Mouse (Mus musculus) midbrain, postnatal 0 days (tissue): ENCODE data around the gene Zfp148. TPM values are rescaled to one million over a fixed set of nuclear protein-coding genes. Genes with fewer than 3 reads are reported as not detected.
"Not testable (repeated sequence)": the region's sequence is repeated elsewhere in the genome, so short reads cannot be mapped to it uniquely, and the experiment has no call there.

Source experiments
- ATAC-seq: fragments of 200-750 bp; cut with Nextera tagmentation; 2 replicates; pipeline ENCODE4 v1.8.0; 2017; ENCODE audit warnings: moderate number of reproducible peaks, mild to moderate bottlenecking, moderate TSS enrichment, moderate library complexity; ENCODE audit not compliant: low FRiP score
- DNase-seq: peaks from one replicate; pipeline ENCODE4 v3.0.0-alpha.2; 2015; ENCODE audit warnings: low spot score
- H3K27ac ChIP-seq: fragments of 300-500 bp; sonication (generic); 2 replicates; pipeline ENCODE4 v1.5.1; 2014; ENCODE audit warnings: low read depth, mild to moderate bottlenecking, low read length, mixed read lengths
- H3K27me3 ChIP-seq: fragments of 300-500 bp; sonication (generic); 2 replicates; pipeline ENCODE4 v1.6.1; 2014; ENCODE audit warnings: low read length, control low read depth, mixed read lengths; ENCODE audit not compliant: insufficient read depth
- H3K36me3 ChIP-seq: fragments of 300-500 bp; sonication (generic); 2 replicates; pipeline ENCODE4 v1.6.1; 2014; ENCODE audit warnings: low read length, control low read depth, mixed read lengths; ENCODE audit not compliant: insufficient read depth
- H3K4me1 ChIP-seq: fragments of 300-500 bp; sonication (generic); 2 replicates; pipeline ENCODE4 v1.6.1; 2014; ENCODE audit warnings: mild to moderate bottlenecking, control low read depth, antibody characterized with exemption, low read length, mixed read lengths; ENCODE audit not compliant: insufficient read depth
- H3K4me2 ChIP-seq: fragments of 300-500 bp; sonication (generic); 2 replicates; pipeline ENCODE4 v1.6.1; 2014; ENCODE audit warnings: low read depth, mild to moderate bottlenecking, low read length, mixed read lengths; ENCODE audit not compliant: poor library complexity, severe bottlenecking
- H3K4me3 ChIP-seq: fragments of 300-500 bp; sonication (generic); 2 replicates; pipeline ENCODE4 v1.5.1; 2014; ENCODE audit warnings: low read depth, mild to moderate bottlenecking, low read length, moderate library complexity
- H3K9ac ChIP-seq: fragments of 300-500 bp; sonication (generic); replicated peaks from 2 replicates; pipeline ENCODE4 v1.6.1; 2014; ENCODE audit warnings: mild to moderate bottlenecking, low read length, moderate library complexity, mixed read lengths; ENCODE audit not compliant: poor library complexity, severe bottlenecking
- H3K9me3 ChIP-seq: fragments of 300-500 bp; sonication (generic); 2 replicates; pipeline ENCODE4 v1.6.1; 2016; ENCODE audit warnings: low read length, control low read depth
- CTCF ChIP-seq: IDR thresholded peaks from 2 replicates; pipeline ENCODE4 v1.5.1; 2016; ENCODE audit warnings: antibody characterized with exemption, mild to moderate bottlenecking
- WGBS: fragments of 180-500 bp; shearing (Covaris S2); extraction: QIAGEN DNeasy Blood & Tissue Kit; methylation state at CpG from one replicate; pipeline ENCODE4 v1.1.7; 2014; 5-methylcytosine and 5-hydroxymethylcytosine counted together
- polyA plus RNA-seq: library from polyadenylated mRNA; unstranded; fragments of >200 nt; fragmentation: Nextera tagmentation; extraction: Ambion mirVana; gene quantifications from 2 replicates; pipeline ENCODE4 v1.2.1, GENCODE M21; 2015
- total RNA-seq: library from RNA; depleted of rRNA; stranded (reverse); fragments of >200 nt; gene quantifications from 2 replicates; pipeline ENCODE4 v1.2.3, GENCODE M21; 2014

Gene Zfp148
- total and polyA plus RNA-seq, 2 experiments from 2014 or later: 29.0 to 44.2 TPM

DNA sequence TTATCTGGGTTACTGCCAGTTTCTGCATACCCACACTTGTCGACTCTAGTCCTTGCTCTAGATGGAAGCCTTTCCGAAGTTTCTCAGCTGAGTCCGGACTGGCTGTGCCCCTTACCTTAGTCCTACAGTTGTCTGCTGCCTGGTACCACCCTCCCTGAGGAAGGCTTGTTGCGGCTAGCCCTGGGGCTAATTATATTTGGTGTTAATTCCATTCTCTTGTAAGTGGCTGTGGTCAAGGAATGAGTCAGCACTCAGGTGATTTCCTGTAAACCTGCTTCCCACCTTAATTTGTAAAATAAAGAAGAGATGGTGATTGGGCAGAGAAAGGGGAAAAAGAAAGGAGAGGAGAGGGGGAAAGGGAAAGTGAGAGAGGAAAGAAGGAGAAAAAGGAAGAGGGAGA, 127.4 kb downstream of the Zfp148 start:
- no peak overlapping the region for H3K9ac ChIP-seq
- H3K4me1 ChIP-seq: no peaks in the 10 kb centered on the region
- DNase-seq: no peak
- H3K4me2 ChIP-seq: no peak overlapping the region
- ATAC-seq: no peak
- TF ChIP-seq CTCF: no peak
- H3K36me3 ChIP-seq: peaks cover 7% of the 10 kb centered on the region; the same call in 1 of the 2 replicates
- H3K27ac ChIP-seq: no peak overlapping the region
- no peaks in the 10 kb centered on the region for H3K27me3 ChIP-seq
- 87% methylated on average over 4 of the region's 4 CpGs for WGBS
- H3K4me3 ChIP-seq: no peak overlapping the region
- no peaks in the 10 kb centered on the region for H3K9me3 ChIP-seq

GRCm38 (mm10) chr16:33509231-33509630, 128.6 kb downstream of the Zfp148 start:
- not testable (repeated sequence) for H3K4me3 ChIP-seq, H3K4me1 ChIP-seq, H3K27ac ChIP-seq, H3K4me2 ChIP-seq, H3K9me3 ChIP-seq, H3K27me3 ChIP-seq, H3K36me3 ChIP-seq, DNase-seq, H3K9ac ChIP-seq, ATAC-seq
- 91% methylated on average over 2 of the region's 2 CpGs for WGBS

- not testable (repeated sequence) for ATAC-seq, H3K27ac ChIP-seq, H3K9ac ChIP-seq, H3K9me3 ChIP-seq, H3K36me3 ChIP-seq, H3K4me2 ChIP-seq, H3K4me3 ChIP-seq, H3K27me3 ChIP-seq, DNase-seq, H3K4me1 ChIP-seq
- 94% methylated on average over 4 of the region's 4 CpGs for WGBS
Measured at GRCm38 (mm10) chr16:33510856-33511255, 130.2 kb downstream of the Zfp148 start.

GRCm38 (mm10) chr16:33512555-33512954, 131.9 kb downstream of the Zfp148 start:
- no peak overlapping the region for H3K4me2 ChIP-seq
- no peak overlapping the region for H3K27ac ChIP-seq
- WGBS: 83% methylated on average over 6 of the region's 6 CpGs

DNA sequence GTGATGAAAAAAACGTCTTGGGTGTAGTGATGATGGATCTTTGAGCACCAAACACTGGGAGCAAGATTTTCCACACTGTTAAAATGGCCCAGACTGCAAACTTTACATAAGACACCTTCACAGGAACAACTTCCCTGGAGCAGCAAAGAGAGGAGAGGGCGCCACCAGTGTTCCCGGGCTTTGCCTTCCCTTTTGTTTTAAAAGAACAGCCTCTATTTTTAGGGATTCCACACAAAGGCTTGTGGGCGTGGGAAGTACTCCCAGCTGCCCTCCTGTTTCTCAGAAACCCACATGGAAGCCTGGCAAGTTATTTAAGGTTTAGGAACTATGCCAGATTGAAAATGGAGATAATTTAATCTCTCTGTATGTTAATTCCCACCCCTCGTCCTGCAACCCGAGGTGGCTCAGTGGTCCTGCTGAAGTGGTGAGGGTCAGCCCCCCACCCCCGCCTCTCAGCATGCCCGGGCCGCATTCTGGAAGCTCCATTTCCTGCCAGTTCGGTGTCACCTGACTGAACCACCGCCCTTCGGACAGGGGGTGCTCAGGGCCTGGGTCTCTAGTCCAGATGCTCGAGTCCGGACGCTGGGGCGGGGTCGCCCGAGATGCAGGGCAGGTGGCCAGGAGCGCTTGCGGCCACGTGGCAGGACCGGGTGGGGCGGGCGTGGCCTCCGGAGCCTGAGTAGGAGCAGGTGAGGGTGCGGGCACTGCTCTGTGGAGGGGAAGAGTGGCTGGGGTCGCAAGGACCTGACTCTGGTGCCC, 136.3 kb downstream of the Zfp148 start, which contains the start of gene Slc12a8:
Slc12a8 (plus strand) TSS at position 522 of the 759 bp plus-strand sequence.
- H3K9me3 ChIP-seq: no peaks in the 10 kb centered on the region
- H3K4me1 ChIP-seq: peaks cover 9% of the 10 kb centered on the region; the same call in 1 of the 2 replicates
- peak within 1 kb of the TSS; percentile 29 for H3K4me3 ChIP-seq
- H3K36me3 ChIP-seq: no peaks in the 10 kb centered on the region
- 0 out of 2 replicates have a peak, but pooled peaks have one; percentile 10 for ATAC-seq
- WGBS: 6% methylated on average over 27 of the region's 27 CpGs
- H3K4me2 ChIP-seq: peak within 1 kb of the TSS; percentile 64
- DNase-seq: peak; percentile 20
- TF ChIP-seq CTCF: no peak
- H3K27ac ChIP-seq: no peak within 1 kb of the TSS
- H3K27me3 ChIP-seq: no peaks in the 10 kb centered on the region
- 0 out of 2 replicates have a peak within 1 kb of the TSS, but pooled peaks have one; percentile 46 for H3K9ac ChIP-seq

More at GRCm38 (mm10) chr16:33512555-33512954, 131.9 kb downstream of the Zfp148 start:
- Histone ChIP-seq H3K27me3 (no peaks in the 10 kb centered on the region), H3K4me1 (peaks cover 7% of the 10 kb centered on the region; the same call in 1 of the 2 replicates), H3K4me3 (no peak overlapping the region), H3K9me3 (no peaks in the 10 kb centered on the region), H3K9ac (no peak overlapping the region), H3K36me3 (no peaks in the 10 kb centered on the region)
- ATAC-seq (no peak), DNase-seq (no peak)
- TF ChIP-seq CTCF: no peak

DNA sequence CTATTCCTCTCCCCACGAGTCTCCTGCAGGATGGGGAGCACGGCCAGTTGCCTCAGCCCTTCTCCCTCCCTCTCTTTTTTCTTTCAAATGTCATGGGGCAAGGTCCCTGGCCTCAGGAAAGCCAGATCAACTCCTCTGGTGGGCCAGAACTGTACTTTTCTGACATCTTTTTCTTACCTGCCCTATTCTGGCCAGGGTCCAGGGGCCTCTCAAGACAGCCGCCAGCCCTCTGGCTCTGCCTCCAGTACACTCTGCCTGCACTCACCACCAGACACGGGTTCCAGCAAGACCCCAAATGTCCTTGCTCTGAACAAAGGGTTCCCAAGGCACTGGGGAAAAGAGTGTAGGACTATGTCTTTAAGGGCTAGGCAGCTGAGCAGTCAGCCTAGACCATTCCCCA, 137.0 kb downstream of the Zfp148 start:
- Histone ChIP-seq H3K4me2 (peak overlapping the region; percentile 64), H3K4me3 (peak overlapping the region; percentile 29), H3K9ac (no peak overlapping the region), H3K4me1 (peaks cover 9% of the 10 kb centered on the region; the same call in 1 of the 2 replicates), H3K36me3 (no peaks in the 10 kb centered on the region), H3K9me3 (no peaks in the 10 kb centered on the region), H3K27me3 (no peaks in the 10 kb centered on the region), H3K27ac (no peak overlapping the region)
- ATAC-seq (no peak), DNase-seq (no peak)
- WGBS: 29% methylated on average over 4 of the region's 4 CpGs
- TF ChIP-seq CTCF: no peak
